Mouse (Mus musculus): Measurements from ENCODE around the gene Manbal.

The Manbal gene

DNA sequence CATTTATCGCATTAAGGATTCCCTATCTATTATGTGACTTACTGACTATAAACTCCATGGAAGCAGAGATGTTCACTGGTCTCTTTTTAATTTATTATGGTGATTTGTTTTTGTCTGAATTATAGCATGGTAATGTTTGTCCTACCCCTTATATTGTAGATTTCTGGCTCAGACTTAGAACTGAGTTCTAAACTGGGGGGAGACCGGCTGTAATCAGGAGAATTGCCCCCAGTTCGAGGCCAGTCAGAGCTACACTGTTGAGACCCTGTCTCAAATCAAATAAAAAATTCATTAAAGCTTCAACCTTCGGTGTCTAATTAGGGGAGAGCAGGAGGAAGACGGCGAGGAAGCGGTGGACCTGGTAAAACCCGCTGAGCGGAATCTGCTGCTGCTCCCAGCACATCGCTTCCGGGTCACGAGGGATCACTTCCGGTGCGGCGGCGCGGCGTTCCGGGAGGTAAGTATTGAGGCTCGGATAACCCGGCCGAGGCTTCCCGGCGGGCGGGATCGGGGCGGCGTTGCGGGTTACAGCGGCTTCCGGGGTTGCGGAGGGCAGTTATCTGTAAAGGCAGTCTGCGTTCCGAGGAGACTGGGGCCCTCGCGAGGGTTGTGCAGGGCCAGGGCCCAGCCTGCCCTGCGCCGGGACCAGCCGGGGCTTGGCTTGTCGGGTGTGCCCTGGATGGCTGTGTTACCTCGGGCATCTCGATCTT, at the start of gene Manbal:
Gene Manbal, plus strand, starts transcription at position 411 of the 710 bp plus-strand sequence.
- DNase-seq = peak; percentile 94

DNA sequence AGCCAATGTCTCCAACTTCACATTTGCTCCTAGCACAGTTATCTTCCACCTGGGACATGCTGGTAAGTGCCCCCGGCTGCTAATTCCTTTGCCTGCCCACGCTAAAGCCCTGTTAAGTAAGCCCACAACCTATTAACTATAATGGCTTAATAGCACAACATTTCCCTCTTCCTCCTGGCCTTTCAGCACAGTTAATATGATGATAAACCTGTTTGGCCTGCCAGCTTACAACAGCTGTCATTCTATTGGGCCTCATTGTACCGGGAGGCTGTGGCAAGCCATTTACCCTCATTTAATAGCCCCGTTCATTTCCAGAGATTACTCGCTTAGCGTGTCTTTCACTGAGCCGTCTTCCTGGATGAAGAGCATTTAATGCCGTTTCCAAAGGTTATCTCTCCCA, 47.3 kb upstream of the Manbal start:
- DNase-seq = no peak

DNA sequence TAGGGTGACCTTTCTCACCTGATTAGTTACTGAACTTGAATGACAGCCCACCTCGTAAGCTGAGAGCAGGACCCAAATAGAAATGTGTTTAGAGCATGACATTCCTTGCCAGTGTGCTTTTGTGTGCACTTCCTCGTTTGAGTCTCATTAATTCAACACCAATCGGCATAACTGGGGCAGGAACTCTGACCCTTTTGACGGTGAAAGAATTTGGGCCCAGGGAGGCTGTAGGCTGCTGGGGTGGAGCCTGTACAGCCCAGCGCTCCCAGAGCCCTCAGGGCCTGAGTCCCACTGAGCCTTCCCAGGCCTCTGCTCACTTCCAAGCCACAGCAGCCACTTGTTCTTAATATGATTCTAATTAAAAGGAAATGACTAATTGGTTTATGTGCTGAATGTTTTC, 46.5 kb upstream of the Manbal start:
- no peak for DNase-seq

DNA sequence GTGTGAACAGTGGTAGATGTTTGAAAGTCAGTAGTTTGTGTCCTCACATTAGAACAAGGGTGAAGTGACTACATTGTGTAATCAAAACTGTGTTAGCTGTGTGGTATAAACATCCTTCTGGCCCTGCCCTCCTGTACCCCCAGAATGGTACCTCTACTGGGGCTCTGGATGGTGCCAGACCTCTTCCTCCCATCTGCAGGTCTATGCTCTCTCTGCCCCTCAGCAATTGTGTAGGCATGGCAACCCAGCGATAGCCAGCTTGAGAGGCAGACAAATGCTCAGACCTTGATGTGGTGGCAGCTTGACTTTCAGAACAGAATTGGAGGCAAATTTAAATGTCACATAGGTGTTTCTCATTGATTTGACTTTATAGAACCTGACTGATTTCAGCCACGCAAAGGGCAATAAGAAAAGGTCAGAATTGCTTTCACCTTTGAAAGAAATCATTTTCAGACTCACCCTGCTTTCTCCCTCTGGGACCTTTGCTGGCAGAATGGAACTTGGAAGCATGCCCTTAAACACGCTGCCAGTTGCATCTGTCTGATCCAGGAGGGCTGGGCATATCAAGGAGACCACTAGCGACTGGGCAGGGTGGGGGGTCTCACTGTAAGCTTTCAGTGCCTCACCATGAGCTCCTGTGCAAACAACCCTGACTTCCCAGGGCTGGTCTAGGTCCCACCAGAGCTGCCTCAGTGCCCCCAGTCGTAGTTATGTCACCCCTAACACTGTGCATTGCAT, 45.2 kb upstream of the Manbal start:
- no peak for DNase-seq

DNA sequence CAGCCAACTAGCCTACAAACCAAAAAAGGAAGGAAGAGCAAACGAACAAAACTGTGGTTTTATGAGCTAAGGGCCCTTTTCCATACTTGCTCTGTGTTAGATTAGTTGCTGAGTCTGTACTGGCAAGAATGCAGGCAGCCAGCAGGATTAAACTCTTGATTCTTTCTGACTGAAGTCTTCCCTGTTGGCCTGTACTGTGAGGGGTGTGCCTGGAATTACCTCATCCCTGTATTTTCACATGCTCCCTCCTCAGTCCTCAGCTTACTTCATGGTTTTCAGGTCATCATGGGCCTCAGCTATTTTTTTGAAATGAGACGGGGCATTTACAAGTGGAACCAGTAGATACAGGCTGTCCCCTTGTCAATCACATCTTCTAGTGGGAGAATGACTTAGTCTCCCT, 42.2 kb upstream of the Manbal start:
- no peak for DNase-seq

DNA sequence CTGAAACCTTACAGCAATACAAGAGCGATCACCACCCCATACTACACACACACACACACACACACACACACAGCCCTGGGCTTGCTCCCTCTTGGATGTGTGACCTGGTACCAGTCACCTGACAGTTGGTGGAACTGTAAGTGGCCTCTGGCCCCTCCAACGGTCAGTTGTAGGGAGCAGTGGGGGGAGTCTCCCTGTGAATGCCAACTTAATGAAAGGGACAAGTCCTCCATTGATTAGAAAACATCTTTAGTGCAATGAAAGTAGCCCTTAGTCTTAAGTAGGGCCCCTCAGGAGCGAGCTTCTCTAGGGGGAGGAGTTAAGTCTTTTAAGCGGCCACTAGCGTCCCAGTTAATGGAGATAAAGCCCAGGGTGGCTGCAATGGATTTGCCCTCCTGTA, 39.3 kb upstream of the Manbal start:
- DNase-seq = no peak

DNA sequence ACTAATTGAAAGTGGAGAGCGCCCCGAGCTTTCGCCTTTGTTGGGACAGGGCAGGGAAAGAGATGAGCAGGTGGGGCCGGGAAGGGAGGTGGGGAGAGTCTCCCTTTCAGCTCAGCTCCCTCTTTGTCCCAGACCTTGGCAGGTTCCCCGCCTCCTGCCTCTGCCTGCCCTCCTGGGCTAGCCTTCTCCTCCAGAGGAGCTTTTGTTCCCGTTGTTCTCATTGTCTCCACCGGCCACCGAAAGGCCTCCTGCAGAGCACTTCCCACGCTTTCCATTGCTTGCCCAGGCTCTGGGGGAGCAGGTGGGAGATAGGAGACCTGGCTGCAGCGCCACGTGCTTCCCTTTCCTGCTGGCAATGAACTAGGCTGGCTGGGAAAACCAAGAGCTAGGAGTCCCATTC, 38.8 kb upstream of the Manbal start:
- DNase-seq = no peak

DNA sequence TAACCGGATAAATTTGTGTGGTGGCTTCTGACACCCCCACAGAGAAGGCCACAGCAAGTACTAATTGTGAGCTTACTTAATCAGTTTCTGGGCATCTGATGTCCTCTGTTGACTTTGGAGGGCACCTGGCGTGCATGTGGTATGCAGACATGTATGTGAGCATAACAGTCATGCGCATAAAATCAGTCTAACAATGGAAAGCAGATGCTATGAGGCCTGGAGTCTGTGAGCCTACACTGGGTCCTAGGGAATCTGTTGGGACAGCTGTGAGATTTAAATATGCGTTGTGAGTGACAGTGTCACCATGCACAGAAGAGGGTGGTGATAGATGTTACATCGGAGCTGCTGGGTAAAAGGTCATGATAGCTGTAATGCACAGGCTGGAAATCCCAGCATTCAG, 35.3 kb upstream of the Manbal start:
- no peak for DNase-seq

DNA sequence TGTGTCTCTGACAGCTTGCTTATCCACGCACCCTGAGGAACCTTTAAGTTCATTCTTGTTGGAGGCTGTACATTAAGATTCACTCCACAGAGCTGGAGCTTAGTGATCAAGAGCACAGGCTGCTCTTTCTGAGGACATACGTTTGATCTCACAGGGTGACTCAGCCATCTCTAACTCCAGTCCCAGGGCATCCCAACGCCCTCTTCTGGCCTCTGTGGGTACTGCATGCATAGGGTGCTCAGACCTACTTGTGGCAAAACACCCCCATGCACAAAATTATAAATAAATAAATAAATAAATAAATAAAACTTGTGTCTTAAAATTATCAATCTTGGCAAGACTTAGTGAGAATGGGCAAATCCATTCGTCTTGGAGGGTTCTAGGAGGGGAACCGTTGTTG, 28.7 kb upstream of the Manbal start:
- peak; percentile 58 for DNase-seq

DNA sequence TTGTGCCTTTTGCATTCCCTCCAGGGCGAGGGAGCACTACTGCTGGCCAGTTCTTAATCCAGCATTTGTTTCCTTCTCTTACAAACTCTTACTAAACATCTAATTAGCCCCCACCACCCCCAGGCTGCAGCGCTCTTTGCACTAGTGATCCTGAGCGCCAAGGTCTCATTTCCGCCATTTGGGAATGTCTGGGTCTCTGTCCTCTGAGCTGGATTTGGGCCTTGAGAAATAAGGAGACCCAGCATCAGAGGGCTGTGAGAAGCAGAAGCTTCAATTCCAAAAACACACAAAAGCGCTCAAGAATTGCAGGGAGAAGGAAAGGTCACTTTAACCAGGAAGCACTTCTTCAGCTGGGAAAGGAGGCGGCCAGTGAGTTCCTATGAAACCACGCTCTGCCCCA, 27.9 kb upstream of the Manbal start:
- DNase-seq = no peak

DNA sequence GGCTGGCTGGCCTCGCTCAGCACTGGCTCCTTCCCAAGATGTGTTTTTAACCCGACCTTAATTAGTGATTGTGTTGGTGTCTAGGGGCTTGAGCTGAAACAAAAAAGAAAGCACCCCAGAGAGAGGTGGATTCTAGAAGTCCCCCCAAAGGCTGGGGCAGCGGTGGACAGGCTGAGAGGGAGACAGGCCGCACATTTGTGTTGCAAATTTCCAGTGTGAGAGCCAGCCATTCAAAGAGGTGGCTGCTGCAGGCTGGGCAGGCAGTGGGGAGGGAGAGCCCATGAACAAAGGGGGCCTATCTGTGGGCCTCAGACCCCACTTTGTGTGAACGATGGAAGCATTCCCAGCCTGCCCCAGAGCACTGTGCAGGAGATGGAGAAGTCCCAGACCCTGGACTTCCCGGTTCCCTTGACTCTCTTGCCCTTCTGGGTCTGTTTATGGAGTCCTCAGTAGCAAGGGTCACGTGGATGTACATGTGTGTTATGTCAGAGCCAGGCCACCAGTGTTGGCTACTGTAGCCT, 27.1 kb upstream of the Manbal start:
- peak; percentile 26 for DNase-seq

DNA sequence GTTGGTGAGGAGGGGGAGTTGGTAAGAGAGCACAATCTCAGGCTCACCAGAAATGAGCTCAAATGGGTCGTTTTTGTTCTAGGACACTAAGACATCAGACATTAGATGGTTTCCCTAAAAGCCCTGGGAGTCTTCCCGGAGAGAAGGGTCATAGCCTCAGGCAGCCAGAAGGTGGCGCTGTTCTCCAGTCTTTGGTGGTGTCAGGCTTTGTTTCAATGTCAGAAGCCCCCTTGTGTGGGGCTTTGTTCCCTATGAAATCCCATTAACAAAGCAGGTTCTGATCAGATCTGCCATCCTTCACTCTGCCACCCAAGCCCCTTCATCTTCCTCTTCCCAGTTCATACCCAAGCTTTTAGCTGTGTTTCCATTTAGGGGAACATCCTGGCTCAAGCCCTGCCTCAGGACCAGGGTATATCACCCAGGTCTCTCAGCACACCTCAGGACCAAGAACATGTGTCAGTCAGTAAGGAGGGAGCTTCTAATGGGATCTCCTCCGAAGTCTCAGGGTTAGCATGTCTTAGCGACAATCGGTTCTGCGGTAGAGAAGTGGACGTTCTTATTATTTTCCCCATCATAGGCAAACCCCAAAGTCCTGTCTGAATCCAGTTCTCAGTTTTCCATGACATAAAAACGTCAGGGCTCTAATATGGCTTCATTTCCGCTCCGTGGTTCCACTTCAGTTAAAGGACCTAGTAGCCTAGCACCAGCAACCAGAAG, 25.7 kb upstream of the Manbal start:
- peak; percentile 64 for DNase-seq

DNA sequence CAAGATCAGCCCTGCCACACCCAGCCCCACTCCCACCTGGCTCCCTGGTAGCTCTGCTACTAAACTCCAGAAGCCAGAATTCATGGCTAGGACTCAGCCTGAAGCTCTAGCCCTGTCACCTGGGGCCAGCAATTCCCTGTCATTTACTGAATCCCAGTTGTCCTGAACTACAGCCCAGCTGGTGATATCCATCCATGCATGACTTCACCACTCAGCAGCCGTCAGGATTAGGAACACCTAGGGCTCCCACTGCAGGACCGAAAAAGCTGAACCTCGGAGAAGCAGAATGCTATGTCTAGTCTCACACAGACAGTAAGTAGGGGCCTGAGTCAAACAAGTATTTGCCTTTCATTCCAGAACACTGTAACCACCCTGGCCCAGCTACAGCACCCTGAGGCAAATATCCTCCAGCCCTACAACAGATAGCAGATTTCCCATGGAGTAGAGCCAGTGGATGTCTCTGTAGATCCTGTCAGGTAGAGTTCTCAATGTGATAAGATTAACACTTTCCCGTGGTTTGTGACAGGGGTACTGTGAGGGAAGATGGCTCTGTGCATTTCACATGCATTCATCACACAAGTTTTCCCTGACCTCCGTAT, 25.0 kb upstream of the Manbal start:
- no peak for DNase-seq

DNA sequence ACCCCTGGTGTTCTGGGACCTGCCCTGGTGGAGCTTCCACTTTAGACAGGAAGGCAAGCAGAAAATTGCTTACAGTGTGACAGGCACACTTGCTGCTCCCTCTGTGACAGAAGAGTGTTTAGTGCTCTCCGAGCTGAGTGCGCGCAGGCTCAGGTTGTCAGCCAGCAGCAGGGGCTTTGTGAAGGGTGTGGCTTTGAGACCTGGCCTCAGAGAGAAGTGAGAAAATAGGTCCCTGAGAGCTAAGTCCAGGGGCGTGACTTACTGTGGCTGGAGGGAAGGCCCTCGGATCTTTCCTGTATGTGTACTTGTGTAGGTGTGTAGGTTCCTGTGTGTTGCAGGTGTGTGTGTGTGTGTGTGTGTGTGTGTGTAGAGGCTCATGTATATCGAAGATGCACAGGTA, 24.1 kb upstream of the Manbal start:
- no peak for DNase-seq

DNA sequence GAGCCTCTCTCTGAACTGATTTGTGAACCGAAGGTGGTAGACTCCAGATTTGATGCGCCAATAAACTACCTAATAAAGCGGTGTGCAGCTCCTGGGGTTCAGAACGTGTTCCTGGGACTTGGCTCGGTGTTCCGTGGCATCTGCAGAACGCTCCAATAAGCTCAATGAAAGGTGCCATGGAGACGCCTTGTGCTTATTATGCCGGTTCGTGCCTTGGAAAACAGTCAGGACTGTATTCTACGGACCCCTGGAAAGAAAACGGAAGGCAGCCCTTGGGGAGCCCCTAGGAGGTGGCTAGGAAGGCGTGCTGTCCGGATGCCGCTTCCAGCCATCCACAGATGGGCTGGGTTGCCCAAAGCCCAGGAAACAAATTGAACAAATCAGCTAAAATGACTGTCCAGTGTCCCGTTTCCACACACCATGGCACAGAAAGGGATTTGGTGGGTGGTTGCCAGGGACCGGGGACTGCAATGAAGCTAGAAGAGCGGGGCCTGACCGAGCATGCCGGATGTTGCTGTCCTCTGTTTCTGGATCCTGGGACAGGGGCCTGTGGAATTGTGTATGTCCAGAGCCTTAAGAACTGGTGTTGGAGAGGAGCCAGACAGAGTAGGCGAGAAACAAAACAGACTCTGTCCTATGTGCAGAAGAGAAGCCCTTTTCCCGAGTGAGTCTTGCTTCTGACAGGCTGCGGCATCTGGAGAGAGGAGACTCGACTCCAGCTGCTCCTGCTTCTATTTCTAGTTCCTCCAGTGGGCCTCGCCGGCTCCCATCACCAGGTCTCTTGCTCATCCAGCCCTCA, 19.8 kb upstream of the Manbal start, which contains the start of gene Ghrh:
Gene Ghrh, minus strand, starts transcription at position 146 of the 799 bp plus-strand sequence.
- DNase-seq = peak; percentile 27

DNA sequence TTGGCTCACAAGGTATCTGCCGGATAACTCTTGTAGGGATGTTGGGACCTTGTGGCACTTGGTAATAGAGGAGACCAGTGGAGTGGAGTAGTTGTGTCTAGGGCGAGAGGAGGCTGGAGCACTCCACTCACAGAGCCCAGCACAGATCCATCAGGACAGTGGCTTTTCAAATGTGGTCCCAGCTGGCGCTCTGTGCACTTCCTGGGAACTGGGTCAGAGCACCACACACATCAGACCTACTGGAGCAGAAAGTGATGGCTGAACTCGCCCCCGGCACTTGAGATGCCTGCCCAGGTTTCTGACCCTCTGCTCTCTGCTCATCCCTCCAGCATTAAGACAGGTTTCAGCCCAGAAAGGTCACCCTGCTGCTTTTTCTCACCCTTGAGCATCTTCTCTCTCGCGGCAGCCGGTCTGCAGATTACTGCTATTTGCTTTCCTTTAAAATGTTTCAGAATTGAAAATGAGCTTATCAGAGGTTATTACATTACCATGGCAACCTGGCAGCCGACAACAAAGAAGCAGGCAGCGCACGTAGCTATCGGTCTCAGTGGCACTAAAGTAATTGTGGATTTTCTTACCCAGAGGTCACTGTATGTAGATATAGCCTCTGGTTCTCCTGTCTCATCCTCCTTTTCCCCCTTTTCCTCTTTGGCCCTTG, 18.1 kb upstream of the Manbal start:
- DNase-seq = peak; percentile 25

DNA sequence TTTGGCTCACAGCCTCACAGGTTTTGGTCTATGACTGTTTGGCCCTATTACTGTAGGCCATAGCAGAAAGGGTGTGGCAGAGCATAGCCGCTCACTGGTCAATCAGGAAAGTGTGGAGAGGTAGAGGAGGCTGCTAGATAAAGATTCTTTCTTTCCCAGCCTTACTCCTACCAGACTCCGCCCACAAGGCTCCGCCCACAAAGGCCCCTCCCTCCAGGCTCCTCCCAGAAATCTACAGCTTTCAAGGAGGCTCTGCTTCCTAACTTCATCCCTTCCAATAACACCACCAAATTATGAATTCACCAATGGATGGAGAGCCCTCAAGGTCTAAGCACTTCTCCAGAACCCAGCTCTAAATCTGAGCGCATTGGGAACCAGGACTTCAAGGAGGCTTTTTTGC, 14.2 kb upstream of the Manbal start:
- DNase-seq = no peak

DNA sequence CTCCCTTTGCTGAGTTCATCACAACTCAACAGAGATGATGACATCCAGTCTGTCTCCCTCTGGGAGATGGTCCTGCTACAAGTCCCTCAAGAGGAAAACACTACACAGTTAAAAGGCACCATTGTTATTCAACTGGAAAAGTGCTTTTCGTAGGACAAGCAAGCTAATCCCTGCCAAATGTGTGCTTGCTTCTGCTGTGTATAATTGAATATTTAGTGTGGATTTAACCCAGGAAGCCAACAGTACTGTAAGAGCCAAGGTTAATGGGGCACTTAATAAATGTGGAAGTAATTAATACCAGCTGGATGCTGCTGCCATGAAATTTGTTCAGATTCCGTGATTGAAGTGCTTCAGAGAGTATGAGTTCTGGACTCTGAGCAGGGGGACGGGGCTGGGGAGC, 13.3 kb upstream of the Manbal start:
- no peak for DNase-seq

DNA sequence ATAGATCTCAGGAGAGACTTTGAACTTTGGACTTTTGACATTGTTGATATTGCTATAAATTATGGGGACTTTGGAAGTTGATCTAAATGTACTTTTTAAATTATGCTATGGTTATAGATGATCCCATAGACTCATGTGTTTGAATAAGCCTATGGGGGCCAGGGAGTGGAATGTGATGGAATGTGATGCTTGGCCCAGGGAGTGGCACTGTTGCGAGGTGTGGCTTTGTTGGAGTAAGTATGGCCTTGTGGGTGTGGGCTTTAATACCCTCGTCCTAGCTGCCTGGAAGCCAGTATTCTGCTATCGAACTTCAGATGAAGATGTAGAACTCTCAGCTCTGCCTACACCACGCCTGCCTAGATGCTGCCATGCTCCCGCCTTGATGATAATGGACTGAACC, 7.4 kb upstream of the Manbal start:
- no peak for DNase-seq

DNA sequence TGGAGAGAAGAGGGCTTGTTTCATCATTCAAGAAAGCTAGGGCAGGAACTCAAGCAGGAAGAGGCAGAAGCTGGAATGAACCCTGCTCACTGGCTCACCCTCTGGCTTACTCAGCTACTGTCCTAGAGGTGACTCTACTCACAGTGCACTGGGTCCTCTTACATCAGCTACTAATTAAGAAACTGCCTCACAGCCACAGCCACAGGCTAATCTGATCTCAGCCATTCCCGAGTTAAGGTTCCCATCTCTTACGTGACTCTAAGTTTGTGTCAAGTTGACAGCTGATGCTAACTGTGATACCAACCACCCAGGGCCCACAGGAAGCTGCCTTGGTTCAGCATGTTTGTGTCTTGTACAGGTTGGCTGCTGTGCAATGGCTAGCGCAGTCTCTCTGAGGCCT, 4.4 kb upstream of the Manbal start:
- no peak for DNase-seq

DNA sequence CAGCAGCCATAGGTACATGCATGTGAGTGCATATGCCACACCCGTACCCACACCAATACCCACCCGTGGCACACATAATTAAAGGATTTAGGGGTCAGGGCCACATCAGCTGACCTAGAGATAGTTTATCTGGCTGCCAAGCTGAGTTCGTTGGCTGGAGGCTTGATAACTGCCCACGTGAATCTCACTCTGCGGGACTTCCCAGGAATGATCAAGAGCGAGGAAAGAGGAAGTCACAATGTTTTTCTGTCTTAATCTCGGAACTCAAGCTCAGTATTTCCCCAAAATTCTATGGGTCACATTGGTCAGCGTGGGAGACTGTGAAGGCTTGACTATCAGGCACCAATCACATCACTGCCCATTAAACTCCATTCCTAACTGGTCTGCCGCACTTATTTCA, 632 bp upstream of the Manbal start:
- no peak for DNase-seq

DNA sequence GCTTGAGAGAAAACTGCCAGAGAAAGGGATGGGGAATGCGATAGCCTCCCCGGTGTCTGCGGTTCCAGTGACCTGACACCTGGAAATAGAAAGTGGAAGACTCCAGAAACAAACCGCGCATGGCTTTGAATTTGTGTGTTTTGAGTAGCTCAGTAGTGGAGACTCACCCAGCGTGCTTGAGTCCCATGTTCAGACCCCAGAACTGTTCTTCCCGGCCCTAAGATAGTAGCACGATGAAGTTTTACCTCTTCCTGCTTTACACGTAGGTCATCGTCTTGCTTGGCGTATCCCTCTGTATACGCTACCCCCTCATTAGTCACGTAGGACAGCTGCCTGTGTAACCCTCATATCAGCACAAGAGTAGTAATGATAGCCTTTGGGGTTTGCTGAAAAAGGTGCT, 597 bp downstream of the Manbal start:
- peak; percentile 21 for DNase-seq

All from cerebellum, adult 9-10 months (tissue).